Mouse (Mus musculus): ENCODE measurements around the gene Sema3f.

Sema3f gene

DNA sequence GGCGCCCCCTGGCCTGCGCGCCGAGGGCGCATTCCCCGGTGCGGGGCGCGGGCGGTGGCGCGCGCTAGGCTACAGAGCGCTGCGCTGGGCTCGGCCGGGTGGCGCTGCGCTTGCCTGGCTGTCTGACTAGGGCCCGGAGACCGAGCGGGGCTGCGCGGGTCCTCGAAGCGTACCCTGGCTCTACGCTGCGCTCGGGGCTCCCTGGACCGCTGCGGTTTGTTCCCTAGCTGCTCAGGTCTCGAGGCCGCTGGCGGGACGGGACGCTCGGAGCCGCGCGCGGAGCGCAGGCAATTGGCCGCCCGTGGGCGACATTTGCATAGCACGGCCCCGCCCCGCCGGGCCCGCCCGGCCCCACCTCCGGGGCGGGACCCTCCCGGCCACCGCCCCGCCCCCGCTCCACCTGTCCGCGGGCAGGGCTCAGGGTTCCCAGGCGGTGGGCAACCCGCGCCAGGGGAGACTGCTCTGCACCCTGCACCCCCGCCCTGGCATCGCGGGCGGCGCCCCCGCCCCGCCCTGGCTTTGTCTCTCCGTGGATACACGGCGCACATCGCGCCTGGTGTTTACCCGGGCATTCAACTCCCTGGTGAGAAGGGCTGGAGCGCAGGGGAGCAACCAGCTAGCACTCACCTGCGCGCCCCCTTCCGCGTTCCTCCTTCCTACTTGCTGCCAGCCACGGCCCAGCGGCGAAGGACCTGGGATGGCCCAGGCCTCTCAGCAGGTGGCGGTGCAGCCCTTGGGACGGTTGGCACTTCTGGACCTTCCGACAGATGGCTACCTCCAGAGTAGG lies at the start of gene Sema3f:
TSS of gene Sema3f (minus strand) at position 779 of the 787 bp plus-strand sequence.
- peak; percentile 66 for DNase-seq (ENCODE audit: low spot score in 2 of 2)

DNA sequence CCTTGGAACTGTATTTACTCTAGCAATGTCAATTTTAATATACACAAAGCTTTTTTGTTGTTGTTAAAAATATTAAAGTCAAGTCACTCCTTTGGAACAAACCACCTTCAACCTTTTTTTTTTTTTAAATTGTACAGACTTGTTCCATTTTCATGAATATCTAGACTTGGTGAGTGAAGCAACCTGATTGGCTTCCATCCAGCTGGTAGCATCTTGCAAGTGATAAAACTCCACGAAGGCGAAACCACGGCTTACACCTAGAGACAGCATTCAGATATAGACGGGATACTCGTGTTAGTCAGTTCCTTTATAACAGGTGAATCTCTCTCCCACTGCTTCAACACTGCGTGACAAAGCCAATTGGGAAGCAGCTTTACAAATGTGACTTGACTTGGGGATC lies 49.3 kb upstream of the Sema3f start:
- DNase-seq (ENCODE audit: low spot score in 2 of 2): no peak

DNA sequence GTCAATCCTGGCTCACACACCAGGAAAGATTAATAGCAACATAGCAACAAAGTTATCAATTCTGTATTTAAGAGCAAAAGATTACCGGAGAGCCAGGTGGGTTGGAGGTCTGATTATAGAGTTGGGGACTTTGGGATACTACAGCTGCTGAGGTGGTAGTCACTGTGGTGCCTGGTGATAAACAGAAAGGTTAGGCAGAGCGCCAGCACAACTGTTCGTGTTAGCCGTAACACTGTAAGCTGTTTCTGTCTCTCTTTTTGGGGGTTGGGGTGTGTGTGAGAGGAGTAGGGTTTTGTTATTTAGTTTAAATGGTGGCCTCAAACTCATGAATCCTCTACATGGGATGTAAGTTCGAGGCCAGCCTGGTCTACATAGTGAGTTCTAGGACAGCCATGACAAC lies 40.1 kb upstream of the Sema3f start:
- DNase-seq (ENCODE audit: low spot score in 2 of 2): no peak

DNA sequence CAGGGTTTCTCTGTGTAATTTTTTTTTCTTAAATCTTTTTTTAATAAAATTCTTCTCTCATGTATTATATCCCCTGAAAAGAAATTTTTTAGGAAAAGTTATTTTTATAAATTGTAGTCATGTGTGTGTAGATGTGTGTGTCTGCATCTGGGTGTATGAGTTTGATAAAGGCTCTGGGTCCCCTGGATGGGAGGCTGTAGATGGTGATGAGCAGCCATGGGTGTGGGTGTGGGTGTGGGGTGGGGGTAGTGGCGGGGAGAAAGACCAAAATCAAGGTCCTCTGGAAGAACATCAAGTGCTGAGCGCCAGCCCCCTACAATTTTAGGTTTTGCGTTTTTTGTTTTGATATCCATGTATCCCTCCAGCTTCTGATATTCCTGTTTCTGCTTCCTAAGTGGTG lies 37.8 kb upstream of the Sema3f start:
- no peak for DNase-seq (ENCODE audit: low spot score in 2 of 2)

DNA sequence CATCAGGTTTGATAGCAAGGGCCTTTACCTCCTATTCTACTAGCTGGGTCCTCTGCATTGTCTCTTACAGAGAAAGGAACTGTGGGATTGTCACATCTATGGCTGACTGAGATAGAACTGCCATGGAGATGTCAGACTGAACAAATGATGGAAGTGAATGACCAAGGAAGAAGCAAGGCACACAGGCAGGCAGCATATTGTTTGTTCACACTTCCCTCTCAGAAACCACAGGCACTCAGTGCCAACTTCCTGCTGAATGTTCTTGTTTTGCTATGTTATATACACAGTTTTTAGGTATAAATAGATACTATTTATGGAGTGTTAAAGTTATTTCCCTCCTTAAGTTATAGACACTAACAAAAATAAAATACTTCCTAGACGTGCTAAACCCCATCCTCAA lies 37.0 kb upstream of the Sema3f start:
- no peak for DNase-seq (ENCODE audit: low spot score in 2 of 2)

DNA sequence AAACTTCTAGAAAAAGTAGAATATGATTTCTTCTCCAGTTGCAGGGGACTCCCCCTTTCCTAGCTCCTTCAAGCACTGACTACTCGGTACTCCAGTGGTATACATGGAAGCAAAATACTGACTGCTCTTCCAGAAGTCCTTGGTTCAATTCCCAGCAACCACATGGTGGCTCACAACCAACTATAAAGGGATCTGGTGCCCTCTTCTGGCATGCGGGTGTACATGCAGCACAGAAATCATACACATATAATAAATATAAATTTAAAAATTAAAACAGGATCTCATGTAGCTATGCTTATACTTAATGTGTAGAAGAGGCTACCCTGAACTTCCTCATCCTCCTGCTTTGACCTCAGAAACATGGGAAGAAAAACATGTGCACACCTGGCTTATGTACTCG lies 36.4 kb upstream of the Sema3f start:
- DNase-seq (ENCODE audit: low spot score in 2 of 2): no peak

DNA sequence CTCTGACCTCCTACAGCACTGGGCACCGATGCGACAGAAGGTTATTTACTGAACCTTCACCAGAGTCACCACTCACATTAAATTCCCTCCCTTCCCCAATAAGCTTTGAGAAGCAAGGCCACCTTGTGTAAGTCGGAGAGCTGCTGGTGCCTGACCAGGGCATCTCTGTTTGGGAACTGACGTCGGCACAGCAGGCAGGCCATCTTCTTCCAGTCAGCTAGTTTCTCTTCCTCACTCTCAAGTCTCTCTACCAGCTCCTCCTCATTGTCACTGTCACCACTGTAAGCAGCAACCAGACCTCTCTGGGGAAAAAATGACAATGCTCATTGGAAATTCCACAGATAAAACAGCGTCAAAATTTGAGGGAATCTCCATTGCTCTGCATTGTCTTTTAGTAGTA lies 33.8 kb upstream of the Sema3f start:
- DNase-seq (ENCODE audit: low spot score in 2 of 2): no peak

DNA sequence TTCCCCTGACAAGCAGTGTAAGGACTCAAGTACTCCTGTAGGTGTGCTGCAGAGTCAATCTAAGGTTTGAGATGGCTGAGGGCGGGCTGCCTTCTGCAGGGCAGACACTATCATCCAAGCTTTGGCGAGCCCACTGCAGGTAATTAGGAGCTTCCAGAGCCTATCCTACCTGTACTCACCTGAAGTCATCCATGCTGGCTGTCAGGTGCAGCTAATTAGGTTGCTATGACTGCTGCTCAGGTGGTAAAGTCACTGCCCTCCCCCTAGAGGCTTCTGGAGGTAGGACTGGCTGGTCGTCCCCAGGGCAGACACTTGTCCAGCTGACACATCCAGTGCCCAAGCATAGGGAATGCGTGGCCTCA lies 28.5 kb upstream of the Sema3f start:
- DNase-seq (ENCODE audit: low spot score in 2 of 2): no peak

DNA sequence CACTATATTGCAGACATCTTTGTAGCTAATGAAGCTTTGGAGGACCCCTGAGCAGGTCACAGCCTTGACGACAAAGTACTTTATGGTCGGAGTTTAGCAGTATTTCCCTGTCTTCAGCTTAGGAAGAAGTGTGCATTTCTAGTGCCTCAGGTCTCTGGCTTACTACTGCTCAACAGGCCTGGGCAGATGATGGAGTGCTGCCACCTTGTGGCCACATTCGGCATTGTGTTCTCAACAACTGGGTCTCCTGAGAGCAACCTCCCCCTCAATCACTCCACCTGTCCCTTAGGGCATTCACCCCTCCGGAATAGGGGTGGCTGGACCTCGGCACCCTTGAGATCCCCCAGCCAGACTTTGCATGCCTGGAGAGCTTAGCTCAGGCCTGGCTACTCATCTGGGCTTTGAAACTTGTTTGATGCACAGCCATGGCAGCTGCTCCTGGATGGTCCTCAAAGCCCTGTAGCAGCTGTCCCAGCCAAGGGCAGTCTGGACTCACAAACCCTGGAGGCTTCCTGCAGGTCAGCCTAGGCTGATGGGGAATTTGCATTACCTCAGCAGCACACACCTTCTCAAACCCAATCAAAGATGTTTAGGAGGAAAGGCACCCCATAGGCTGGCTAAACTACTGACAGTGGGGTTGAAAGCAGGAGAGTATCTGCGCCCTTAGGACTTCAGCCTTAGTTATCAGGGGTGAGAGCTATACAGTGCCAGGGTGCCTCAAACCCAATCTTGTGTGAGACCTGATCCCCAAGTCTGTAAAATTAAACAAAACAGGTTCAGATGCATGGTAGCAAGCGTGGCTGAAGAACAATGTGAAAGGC lies 28.0 kb upstream of the Sema3f start:
- peak; percentile 65 to 69 for DNase-seq (ENCODE audit: low spot score in 2 of 2)

DNA sequence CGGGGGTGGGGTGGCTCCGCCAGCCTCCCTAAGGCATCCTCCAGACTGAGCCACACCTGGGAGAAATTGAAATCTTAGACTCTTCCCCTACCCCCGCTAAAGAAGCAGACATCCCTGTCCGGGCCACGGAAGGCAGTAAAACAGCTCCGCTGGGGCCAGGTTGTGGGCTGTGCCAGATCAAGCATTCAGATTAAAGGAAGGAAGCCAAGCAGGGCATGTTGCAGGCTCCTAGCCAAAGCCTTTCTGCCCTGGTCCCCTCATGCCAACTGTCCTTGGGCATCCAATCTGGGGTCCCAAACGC lies 25.9 kb upstream of the Sema3f start:
- DNase-seq (ENCODE audit: low spot score in 2 of 2): no peak

DNA sequence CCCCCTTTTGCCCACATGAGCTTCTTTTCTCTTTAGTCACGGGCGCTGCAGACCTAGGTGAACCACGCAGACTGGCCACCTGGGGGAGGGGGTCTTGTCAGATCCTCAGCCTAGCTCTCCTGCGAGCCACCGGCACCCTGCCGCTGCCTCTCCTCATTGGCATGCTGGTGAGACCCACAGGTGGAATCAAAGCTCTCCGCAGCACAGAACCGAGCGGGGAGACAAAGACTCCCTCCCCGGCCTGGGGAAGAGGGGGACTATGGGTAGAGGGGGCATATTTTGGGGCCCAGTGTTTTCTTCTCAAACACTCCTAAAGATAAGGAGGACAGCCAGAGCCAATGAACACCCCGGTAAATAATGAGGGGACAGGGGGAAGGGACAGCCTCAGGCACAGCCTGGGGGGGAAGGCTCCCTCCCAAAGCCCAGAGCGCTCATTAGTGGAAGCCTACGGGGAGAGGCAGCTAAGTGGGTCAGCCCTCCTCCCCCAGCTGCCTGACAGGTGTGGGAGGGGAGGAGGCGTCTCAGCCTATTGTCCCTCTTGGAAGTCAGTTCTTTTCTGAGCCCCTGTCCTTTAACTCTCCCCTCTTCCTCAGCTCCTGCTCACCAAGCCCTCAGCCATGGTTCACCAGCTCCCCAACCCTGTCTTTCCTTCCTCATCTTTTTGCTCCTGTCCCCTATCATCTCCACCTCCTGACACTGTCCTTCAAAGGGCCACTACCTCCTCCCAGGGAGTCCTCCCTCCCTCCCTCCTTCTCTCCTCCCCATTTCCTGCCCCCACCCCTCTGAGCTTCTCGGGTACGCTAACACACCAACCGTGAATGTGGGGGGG lies 25.3 kb upstream of the Sema3f start:
- no peak for DNase-seq (ENCODE audit: low spot score in 2 of 2)

DNA sequence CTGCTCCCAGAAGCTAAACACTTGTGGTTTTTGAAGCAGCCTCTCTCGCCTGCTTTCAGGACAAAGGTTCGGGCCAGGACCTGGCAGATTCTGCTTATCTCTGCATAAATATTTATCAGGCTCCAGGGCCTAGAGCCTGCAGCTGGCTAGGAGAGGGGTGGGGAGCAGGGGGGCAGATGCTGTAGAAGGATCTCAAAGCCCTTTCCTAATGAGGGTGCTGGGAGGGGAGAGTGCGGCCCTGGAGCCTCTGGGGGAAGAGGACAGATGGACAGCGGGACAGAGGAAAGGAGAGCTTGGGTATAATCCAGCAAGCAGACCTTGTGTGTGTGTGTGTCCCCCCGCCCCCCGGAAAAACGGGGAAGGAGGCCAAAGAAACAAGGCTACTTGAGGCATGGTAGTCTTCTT lies 24.3 kb upstream of the Sema3f start:
- DNase-seq (ENCODE audit: low spot score in 2 of 2): no peak

DNA sequence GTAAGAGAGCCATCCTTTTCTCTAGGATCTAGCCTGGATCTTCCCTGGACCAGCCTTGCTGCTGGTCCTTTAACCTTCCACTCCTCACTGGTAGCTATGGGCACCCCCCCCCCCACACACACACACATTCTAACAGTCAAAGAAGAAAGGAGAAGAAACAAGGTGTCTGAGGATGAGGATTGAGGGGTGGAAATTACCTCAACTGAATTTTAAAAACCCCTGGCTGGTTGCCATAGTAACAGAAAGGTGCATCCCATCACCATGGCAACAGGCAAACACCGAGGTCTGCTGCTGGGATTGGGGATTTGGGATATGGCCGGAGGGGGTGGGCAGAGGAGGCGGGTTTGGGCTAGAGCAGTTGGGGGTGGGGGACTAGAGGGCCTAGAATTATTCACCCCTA lies 19.4 kb upstream of the Sema3f start:
- no peak for DNase-seq (ENCODE audit: low spot score in 2 of 2)

DNA sequence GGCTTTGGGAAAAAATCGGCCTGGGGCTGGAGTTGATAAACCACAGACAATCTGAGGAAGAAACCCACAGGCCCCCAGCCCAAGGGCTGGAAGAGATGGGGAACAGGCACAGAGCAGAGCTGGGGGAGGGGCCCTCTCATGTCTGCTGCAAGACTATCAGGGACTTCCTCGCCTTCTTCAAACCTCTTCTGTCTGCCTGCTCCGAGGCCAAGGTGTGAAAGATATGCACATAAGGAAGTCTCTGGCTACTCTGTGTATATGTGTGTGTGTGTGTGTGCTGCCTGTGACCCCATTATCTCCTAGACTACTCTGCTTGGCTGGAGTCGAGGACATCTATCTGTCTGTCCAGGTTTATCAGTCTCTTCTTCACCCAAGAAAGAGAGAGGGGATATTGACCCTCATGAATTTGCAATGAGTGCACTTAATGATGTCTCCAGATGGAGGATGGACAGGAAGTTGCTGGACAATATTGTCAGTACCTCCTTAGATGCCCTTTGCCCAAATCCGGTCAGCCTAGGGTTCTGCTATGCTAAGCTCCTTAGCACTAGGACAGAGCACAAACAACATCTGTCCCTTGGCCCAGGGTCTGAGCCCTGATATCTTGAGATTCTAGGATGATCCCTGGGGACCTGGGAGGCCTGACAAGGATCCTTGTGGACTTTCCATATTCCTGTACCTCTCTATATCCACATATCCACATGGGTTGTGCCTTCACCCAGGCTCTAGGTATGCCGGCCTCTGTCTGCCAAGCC lies 18.8 kb upstream of the Sema3f start:
- no peak for DNase-seq (ENCODE audit: low spot score in 2 of 2)

DNA sequence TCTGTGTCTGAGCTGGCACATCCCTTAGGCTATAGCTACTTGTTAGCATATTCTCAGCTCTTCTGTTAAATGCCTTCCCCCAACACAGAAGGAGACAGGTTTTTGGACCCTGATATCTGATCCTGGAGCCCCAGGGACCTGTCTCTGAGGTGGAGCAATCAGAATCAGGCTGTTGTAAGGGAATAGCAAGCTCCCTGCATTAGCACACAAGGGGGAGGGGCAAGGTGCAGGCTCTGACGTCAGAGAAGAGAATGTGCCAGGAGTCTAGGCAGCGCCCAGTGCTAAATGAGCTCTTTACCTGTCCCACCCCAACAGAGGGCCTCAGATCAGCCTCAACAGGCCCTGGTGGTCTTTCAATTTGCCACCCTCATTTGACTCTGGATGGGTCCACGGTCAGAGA lies 16.8 kb upstream of the Sema3f start:
- no peak for DNase-seq (ENCODE audit: low spot score in 2 of 2)

DNA sequence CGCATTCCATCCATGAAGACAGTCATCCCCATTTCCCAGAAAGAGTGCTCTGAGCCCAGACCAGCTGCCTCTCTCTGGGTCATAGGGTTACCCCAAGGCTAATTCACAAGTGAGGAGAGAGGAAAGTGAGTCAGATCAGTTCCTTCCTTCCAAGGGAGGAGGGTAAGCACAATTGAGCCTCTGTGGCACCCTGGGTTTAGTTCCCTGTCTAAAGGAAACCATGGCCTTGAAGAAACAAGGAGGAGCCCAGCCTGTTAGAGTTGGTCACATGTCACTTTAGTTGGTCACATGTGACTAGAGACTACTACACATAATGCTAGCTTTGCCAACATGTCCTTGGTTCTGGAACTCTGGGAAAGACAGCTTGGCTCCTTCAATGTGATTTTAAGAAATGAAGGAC lies 14.5 kb upstream of the Sema3f start:
- no peak for DNase-seq (ENCODE audit: low spot score in 2 of 2)

DNA sequence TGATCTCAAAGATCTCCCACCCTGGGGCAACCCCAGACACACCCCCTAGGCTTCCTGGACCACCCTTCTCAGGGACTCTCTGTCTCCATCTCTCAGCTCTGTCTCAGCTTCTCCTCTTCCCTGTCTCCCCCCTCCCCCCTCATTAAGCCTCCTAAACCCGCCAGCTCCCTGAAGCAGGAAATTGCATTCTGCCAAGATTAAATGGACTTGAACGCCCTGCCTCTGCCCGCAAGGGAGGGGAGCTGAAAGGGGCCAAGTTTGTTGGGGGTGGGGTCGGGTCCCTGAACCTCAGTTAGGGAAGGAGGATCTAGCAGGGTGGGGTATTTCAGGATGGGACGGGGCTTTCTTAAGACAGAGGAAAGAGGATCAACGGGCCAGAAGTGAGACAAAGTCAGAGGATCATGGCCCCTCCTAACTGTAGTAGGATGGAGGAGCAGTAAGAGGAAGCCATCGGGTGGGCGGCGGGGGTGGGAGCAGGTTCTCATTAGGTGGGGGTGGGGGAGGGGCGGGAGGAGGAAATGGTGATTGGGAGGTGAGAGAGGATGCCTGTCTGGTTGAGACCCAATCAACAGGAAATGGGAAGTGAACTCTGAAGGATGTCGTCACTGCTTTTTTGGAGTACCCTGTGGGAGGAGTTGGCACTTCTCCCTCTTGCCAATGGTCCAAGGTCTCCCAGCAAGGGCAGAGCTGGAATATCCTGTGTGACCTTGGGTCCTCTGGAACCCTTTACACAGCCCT lies 13.7 kb upstream of the Sema3f start:
- DNase-seq (ENCODE audit: low spot score in 2 of 2): peak in 1 of 2 experiments; percentile 41

DNA sequence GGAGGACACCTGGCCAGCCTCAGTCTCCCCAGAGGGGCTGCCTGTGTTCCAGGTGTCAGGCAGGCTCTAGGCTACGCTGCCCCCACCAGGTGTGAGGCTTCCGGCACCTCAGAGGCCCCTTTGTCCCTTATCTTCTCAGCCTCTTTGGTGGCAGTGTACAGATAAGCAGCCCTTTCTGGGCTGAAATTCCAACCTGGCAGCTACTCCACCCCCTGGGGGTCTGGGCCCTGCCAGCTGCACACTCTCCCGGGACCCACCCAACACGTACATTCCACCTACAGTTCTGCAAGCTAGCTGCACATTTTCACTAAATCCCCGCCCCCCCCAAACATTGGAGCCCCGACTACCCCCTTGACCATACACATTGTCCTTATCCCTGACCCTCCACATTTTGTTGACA lies 13.0 kb upstream of the Sema3f start:
- DNase-seq (ENCODE audit: low spot score in 2 of 2): no peak

DNA sequence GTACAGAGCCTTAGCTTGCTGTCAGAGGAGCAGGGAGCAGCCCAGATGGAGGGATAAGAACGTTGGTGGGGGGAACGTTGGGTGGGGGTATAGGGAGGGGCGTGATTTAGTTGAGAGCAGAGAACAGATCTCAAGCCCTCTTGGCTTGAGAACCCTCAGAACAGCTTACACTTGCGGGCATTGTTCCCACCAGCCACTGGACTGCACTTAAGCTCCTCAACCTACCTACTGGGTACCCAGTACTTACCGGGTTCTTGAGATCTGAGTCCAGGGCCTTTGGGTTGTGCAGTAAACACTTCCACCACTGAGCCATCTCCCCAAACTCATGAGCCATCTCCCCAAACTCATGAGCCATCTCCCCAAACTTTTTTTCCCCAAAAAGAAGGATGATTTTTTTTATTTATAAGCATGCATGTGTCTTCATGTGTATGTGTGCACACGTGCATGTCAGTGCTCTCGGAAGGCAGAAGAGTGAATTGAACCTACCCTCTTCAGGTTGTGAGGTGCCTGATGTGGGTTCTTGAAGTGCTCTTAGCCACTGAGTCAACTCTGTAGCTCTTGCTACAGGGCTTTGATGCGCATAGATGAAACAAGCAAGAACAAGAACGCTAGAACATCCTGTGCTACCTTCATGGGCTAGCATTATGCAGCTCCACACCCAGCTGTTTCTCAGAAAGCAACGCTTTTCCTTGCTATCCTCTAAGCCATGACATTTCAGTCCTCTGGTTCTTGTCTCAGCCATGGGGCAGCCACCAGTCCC lies 8.7 kb upstream of the Sema3f start:
- DNase-seq (ENCODE audit: low spot score in 2 of 2): no peak

DNA sequence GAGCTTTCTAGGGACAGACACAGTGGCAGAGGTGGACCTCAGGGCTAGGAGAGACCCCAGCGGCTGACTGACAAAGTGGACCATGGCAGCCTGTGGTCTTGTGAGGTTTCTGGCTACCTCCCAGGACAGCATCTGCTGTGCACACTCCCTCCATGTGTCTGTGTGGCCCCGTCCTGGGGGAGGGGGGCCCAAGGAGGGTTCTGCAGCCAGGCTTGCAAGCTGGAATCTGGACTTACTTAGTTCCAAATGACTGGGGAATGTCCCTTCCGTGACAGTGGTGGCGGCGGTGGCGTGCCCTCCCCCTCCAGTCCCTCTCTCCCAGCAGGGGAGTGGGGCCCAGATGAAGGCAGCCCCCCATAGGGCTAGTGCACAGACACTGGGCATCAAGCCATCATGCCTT lies 6.7 kb upstream of the Sema3f start:
- DNase-seq (ENCODE audit: low spot score in 2 of 2): no peak

All from spleen, postnatal 36 days (tissue).